Mouse (Mus musculus) left cerebral cortex, postnatal 10 days (tissue): Measurements from ENCODE around the gene Meiob. TPM values are rescaled to one million over a fixed set of nuclear protein-coding genes. Genes with fewer than 3 reads are reported as not detected.

Experiments
- DNase-seq, 2 experiments: peaks; one replicate each; pipeline ENCODE4 v3.0.0; 2021 to 2022; ENCODE audit warnings: low spot score in 2 of 2, mixed read lengths in 1 of 2; ENCODE audit errors: extremely low spot score in 1 of 2
- intact Hi-C: fragments of 180-260 bp; cut with DNase I; formaldehyde crosslinking; loops from one replicate; pipeline ENCODE4 v1.15.1; 2025
- total RNA-seq, 2 experiments: library from RNA; stranded (reverse); gene quantifications; 2 replicates each; pipeline ENCODE4 v1.2.3; 2021

Meiob gene
- total RNA-seq: not detected

GRCm38 (mm10) chr17:24803952-24804951 lies at the start of gene Meiob:
Gene Meiob (plus strand): TSS chr17:24804289.
- peak in 1 of 2 experiments; percentile 74 for DNase-seq
- intact Hi-C loops: no loop called here

- intact Hi-C loops: no loop called here
- DNase-seq: no peak
These were observed 46.7 kb upstream of the Meiob start for GRCm38 (mm10) chr17:24757394-24757793.

GRCm38 (mm10) chr17:24761121-24761520 lies 43.0 kb upstream of the Meiob start:
- no peak for DNase-seq
- intact Hi-C loops: no loop called here

- intact Hi-C loops: no loop called here
- DNase-seq: no peak
These were observed 38.8 kb upstream of the Meiob start for GRCm38 (mm10) chr17:24765016-24765905.

- intact Hi-C loops: no loop called here
- no peak for DNase-seq
These were observed 37.7 kb upstream of the Meiob start for GRCm38 (mm10) chr17:24766266-24766875.

GRCm38 (mm10) chr17:24769146-24769545 lies 34.9 kb upstream of the Meiob start:
- no peak for DNase-seq
- intact Hi-C loops: no loop called here

GRCm38 (mm10) chr17:24773241-24773640 lies 30.8 kb upstream of the Meiob start:
- intact Hi-C loops: no loop called here
- DNase-seq: no peak

GRCm38 (mm10) chr17:24775173-24775572 lies 28.9 kb upstream of the Meiob start:
- DNase-seq: no peak
- intact Hi-C loops: no loop called here

- intact Hi-C loops: no loop called here
These were observed 27.0 kb upstream of the Meiob start for GRCm38 (mm10) chr17:24777073-24777472.

GRCm38 (mm10) chr17:24780821-24781220 lies 23.3 kb upstream of the Meiob start:
- intact Hi-C loops: no loop called here
- DNase-seq: no peak

More at GRCm38 (mm10) chr17:24777073-24777472, 27.0 kb upstream of the Meiob start:
- DNase-seq: no peak

- intact Hi-C loops: no loop called here
- DNase-seq: no peak
These were observed 11.9 kb upstream of the Meiob start for GRCm38 (mm10) chr17:24792190-24792589.

- DNase-seq: no peak
- intact Hi-C loops: no loop called here
These were observed 9.3 kb upstream of the Meiob start for GRCm38 (mm10) chr17:24794791-24795190.

GRCm38 (mm10) chr17:24796969-24797368 lies 7.1 kb upstream of the Meiob start:
- no peak for DNase-seq
- intact Hi-C loops: no loop called here

- no peak for DNase-seq
- intact Hi-C loops: no loop called here
These were observed 5.9 kb upstream of the Meiob start for GRCm38 (mm10) chr17:24798229-24798628.

GRCm38 (mm10) chr17:24799476-24799875 lies 4.6 kb upstream of the Meiob start:
- intact Hi-C loops: no loop called here
- no peak for DNase-seq

GRCm38 (mm10) chr17:24800524-24800923 lies 3.6 kb upstream of the Meiob start:
- DNase-seq: no peak
- intact Hi-C loops: no loop called here

GRCm38 (mm10) chr17:24811211-24811610 lies 7.1 kb downstream of the Meiob start:
- DNase-seq: no peak
- intact Hi-C loops: no loop called here

- no peak for DNase-seq
- intact Hi-C loops: no loop called here
These were observed 8.1 kb downstream of the Meiob start for GRCm38 (mm10) chr17:24812215-24812614.

- DNase-seq: no peak
- intact Hi-C loops: no loop called here
These were observed 11.2 kb downstream of the Meiob start for GRCm38 (mm10) chr17:24815256-24815655.
